Mouse (Mus musculus) thymus, adult 2 months (tissue): ENCODE results near the gene Pom121l2.

Experiments used
- CTCF ChIP-seq: fragments of 200-500 bp; IDR thresholded peaks from 2 replicates; pipeline ENCODE4 v1.5.1; 2012; ENCODE audit warnings: mild to moderate bottlenecking, control low read depth, low read length, moderate library complexity, borderline replicate concordance; ENCODE audit not compliant: control insufficient read depth, poor library complexity, insufficient read depth; ENCODE audit errors: extremely low read depth
- POLR2A ChIP-seq: fragments of 200-500 bp; IDR thresholded peaks from 2 replicates; pipeline ENCODE4 v1.6.1; 2012; ENCODE audit warnings: mild to moderate bottlenecking, low read length, control low read depth, moderate library complexity; ENCODE audit not compliant: control insufficient read depth, poor library complexity, insufficient read depth; ENCODE audit errors: extremely low read depth

GRCm38 (mm10) chr13:22015479-22016450 lies 34.8 kb downstream of the Pom121l2 start:
- TF ChIP-seq POLR2A, result no peak
- TF ChIP-seq CTCF, result no peak
